Mouse (Mus musculus) kidney, adult 2 months (tissue): ENCODE measurements at regions not wholly inside any gene's neighbourhood (a gene's known extent, or its start where the extent isn't known, plus 50 kb on each side); places are given as distances from the start of the nearest gene placed in this dataset.

Source experiments
- DNase-seq: peaks from one replicate; pipeline ENCODE4 v3.0.0; 2021
- H3K27ac ChIP-seq: fragments of 200-500 bp; 2 replicates; pipeline ENCODE4 v1.5.1; 2012; ENCODE audit warnings: low read depth, low read length, control low read depth, inconsistent platforms; ENCODE audit not compliant: insufficient read depth
- H3K27me3 ChIP-seq: fragments of 200-500 bp; replicated peaks from 2 replicates; pipeline ENCODE4 v1.6.1; 2012; ENCODE audit warnings: mild to moderate bottlenecking, moderate library complexity, low read length, inconsistent platforms; ENCODE audit not compliant: control insufficient read depth, insufficient read depth
- H3K36me3 ChIP-seq: fragments of 200-500 bp; 2 replicates; pipeline ENCODE4 v1.6.1; 2012; ENCODE audit warnings: mild to moderate bottlenecking, moderate library complexity, low read length, inconsistent platforms; ENCODE audit not compliant: control insufficient read depth, insufficient read depth
- H3K4me1 ChIP-seq: fragments of 200-500 bp; 2 replicates; pipeline ENCODE4 v1.6.1; 2011; ENCODE audit warnings: low read length; ENCODE audit not compliant: control insufficient read depth, insufficient read depth
- H3K4me3 ChIP-seq: fragments of 200-500 bp; 2 replicates; pipeline ENCODE4 v1.5.1; 2011; ENCODE audit warnings: mild to moderate bottlenecking, low read depth, low read length, control low read depth; ENCODE audit not compliant: insufficient read depth
- CTCF ChIP-seq: fragments of 200-500 bp; conservative IDR thresholded peaks from 2 replicates; pipeline ENCODE4 v1.5.1; 2011; ENCODE audit warnings: low read depth, mild to moderate bottlenecking, control low read depth, low read length, moderate library complexity, mixed read lengths; ENCODE audit not compliant: insufficient read depth, insufficient read length
- POLR2A ChIP-seq: fragments of 200-500 bp; IDR thresholded peaks from one replicate; pipeline ENCODE4 v1.6.1; 2011; ENCODE audit warnings: low read depth, low read length, control low read depth
- WGBS: fragments of 180-500 bp; shearing (Covaris S2); methylation state at CpG from one replicate; pipeline ENCODE4 v1.1.7; 2018; 5-methylcytosine and 5-hydroxymethylcytosine counted together

DNA sequence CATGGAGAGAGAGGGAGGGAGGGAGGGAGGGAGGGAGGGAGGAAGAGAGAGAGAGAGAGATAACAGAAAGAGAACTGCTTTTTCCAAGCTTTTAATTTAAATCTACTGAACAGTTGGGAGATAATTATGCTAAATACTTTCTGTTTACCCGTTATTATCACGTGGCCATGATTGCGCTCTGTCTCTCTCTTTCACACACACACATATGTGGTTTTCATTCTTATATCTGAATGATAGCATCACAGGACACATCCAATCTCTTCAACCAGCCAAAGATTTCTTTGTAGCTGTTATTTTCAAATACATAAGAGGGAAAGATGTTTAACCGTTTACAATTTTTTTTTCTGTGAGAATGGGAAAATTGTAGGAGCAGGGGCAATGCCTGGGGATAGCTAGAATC, 627.1 kb downstream of the Pard3 start:
- Histone ChIP-seq H3K36me3 (no peaks in the 10 kb centered on the region), H3K4me3 (no peak overlapping the region), H3K27me3 (no peaks in the 10 kb centered on the region), H3K4me1 (no peaks in the 10 kb centered on the region), H3K27ac (no peak overlapping the region)
- TF ChIP-seq POLR2A: no peak
- TF ChIP-seq CTCF: no peak
- no peak for DNase-seq
- 88% methylated on average over 4 of the region's 4 CpGs for WGBS

DNA sequence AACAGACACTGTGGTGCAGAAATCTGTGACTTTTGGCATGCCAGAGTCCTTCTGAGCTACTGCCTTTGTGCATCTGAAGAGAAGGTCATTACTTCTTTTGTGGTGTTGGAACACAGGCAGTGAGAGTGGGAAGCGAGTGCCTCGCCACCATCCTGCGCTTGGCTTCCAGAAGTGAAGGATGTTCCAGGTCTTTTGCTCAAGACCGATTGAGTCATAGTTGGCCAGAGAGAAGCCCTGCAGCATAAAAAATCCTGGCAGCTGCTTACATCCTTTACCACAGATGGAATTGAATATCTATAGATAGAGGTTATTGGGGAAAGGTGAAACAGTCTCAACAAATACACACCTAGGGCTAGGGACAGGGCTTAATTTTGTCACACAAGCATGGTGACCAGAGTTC, 634.7 kb downstream of the Pard3 start:
- WGBS: 93% methylated on average over 4 of the region's 4 CpGs
- TF ChIP-seq POLR2A (no peak), CTCF (no peak)

DNA sequence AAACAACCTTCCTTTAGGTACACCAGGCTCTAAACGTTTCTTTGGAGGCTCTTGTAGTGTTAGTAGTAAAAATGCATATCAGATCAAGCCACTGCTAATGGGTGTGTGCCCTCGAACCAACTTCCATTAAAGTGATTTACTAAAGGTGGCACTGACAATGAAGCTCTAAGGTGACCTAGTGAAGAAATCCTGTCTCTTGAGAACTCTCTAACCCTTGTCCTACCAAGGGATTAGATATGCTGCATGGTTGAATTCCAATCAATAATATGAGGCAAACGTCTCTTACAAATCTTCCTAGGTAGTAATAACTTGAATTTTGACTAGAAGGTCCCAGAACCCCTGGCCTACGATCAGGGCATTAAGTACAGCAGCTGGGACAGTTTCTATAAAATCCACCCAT, 640.7 kb downstream of the Pard3 start:
- no peak overlapping the region for H3K4me3 ChIP-seq
- H3K27me3 ChIP-seq: no peaks in the 10 kb centered on the region
- H3K27ac ChIP-seq: no peak overlapping the region
- H3K4me1 ChIP-seq: no peaks in the 10 kb centered on the region
- no peak for TF ChIP-seq CTCF
- TF ChIP-seq POLR2A: no peak
- DNase-seq: no peak
- WGBS: 67% methylated on average over 4 of the region's 4 CpGs
- H3K36me3 ChIP-seq: no peaks in the 10 kb centered on the region

More for the DNA sequence above, 634.7 kb downstream of the Pard3 start:
- H3K4me3 ChIP-seq: no peak overlapping the region
- H3K36me3 ChIP-seq: no peaks in the 10 kb centered on the region
- H3K27me3 ChIP-seq: no peaks in the 10 kb centered on the region
- H3K4me1 ChIP-seq: no peaks in the 10 kb centered on the region
- H3K27ac ChIP-seq: no peak overlapping the region
- DNase-seq: no peak

DNA sequence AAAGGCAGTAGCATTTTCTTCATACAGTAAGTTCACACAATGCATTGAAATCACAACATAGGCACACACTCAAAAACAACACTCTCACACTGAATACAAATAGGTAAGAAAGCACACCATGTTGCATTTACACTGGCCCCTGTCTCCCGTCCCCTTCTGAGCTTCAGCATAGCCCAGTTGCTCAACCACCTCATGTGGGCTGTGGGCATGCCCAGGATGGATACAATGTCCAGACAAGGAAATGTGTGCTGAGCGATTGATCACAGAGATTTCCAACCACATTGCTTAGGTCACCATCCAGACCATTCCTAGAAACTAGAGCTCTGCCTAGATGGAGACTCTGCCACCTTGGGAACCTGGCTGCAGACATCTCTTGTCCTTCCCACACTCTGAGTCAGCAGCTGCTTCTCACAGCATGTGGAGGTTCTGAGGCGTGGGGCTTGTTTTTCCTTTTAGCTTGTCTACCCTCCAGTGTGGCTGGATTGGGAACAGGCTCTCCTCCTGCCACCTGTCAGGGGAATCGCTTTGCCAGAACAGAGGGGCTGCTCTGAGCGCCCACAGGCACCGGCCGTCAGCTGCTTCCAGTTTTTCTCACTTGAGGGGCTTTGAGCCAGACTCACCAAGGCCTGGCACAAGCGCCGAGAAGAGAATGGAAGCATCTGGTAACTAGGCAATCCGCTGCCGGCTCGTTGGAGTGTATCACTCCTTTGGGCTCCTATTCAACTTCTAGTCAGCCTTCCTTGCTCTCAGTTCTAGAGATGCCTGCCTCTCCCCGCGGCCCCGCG, 642.5 kb downstream of the Pard3 start:
- 71% methylated on average over 16 of the region's 16 CpGs for WGBS
- H3K36me3 ChIP-seq: no peaks in the 10 kb centered on the region
- no peaks in the 10 kb centered on the region for H3K4me1 ChIP-seq
- no peak overlapping the region for H3K4me3 ChIP-seq
- no peaks in the 10 kb centered on the region for H3K27me3 ChIP-seq
- no peak for TF ChIP-seq CTCF
- no peak for TF ChIP-seq POLR2A
- no peak for DNase-seq
- H3K27ac ChIP-seq: no peak overlapping the region

DNA sequence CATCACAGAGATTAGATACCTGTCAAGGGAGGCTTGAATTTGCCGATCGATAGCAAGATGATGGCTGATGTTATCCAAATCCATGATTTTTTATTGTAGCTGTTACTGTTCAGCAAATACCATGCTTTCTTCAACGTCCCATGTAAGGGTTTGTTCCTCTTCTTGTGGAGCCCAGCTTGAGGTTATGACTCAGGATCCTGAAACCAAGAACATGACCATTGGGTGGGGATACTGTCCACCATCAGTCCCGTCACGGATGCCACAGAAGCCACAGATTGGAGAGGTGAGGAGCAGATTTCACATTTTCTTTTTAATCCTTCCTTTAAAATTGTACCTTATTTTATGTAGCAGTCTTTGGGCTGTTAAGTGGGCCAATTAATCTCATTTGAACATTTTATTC, 645.7 kb downstream of the Pard3 start:
- H3K36me3 ChIP-seq: no peaks in the 10 kb centered on the region
- H3K27ac ChIP-seq: no peak overlapping the region
- no peak for DNase-seq
- TF ChIP-seq CTCF (no peak), POLR2A (no peak)
- H3K27me3 ChIP-seq: no peaks in the 10 kb centered on the region
- H3K4me1 ChIP-seq: no peaks in the 10 kb centered on the region
- 92% methylated on average over 5 of the region's 5 CpGs for WGBS
- H3K4me3 ChIP-seq: no peak overlapping the region

DNA sequence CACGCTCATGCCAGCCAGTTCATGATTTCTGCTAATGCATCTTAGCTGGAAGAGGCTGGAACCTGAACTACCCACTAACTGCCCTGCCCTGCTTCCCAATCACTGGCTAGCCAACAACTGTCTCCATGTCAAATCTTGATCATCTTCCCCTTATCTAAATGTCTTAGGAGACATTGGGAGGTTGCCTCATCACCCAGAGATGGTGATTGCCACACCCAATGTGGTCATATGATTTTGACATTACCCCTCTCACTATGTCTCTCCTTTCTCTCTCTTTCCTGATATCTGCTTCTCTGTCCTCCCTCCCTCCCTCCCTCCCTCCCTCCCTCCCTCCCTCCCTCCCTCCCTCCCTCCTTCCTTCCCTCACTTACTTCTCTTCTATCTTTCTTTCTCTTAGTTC, 643.3 kb upstream of the Nrp1 start:
- Histone ChIP-seq H3K4me3 (no peak overlapping the region), H3K27ac (no peak overlapping the region), H3K27me3 (no peaks in the 10 kb centered on the region), H3K36me3 (no peaks in the 10 kb centered on the region), H3K4me1 (no peaks in the 10 kb centered on the region)
- 90% methylated on average over 1 of the region's 1 CpGs for WGBS
- TF ChIP-seq POLR2A: no peak
- no peak for TF ChIP-seq CTCF
- DNase-seq: no peak

DNA sequence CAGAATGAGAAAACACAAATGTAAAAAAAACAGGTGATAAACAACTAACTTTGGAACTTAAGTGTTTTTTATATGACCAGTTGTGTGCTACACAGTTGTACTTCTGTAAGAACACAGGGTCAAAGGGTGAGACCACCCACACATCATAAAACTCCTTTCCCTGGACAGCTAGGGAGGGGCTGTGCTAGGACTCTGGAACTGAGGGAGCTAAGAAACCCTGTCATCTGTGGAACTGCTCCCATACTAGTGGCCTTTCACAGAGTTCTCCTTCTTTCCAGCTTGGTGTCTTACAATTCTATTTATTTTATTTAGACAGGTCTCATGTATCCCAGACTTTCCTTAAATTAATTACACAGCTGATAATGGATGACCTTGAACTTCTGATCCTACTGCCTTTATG, 640.4 kb upstream of the Nrp1 start:
- no peak overlapping the region for H3K27ac ChIP-seq
- H3K4me3 ChIP-seq: no peak overlapping the region
- no peaks in the 10 kb centered on the region for H3K36me3 ChIP-seq
- DNase-seq: no peak
- H3K4me1 ChIP-seq: no peaks in the 10 kb centered on the region
- no peak for TF ChIP-seq POLR2A
- TF ChIP-seq CTCF: no peak
- H3K27me3 ChIP-seq: no peaks in the 10 kb centered on the region

DNA sequence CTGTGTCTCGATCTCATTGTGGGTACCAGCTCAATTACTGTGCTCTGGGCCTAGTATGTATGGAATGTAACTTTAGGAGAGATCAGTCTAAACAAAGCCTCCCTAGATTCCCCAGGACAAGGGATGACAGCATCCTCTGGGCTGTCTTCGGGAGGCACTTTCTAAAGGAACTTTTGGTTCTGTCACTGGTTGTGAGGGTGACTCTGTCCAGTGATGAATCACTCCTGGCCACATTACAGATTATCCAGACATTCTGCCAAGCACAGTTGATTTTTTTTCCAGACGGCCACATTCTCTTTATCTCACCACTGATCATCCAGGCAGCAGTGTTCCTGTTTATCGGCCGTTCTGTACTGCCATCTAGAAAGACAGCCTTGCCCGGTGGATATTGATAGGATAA, 638.5 kb upstream of the Nrp1 start:
- Histone ChIP-seq H3K27ac (no peak overlapping the region), H3K4me1 (no peaks in the 10 kb centered on the region), H3K4me3 (no peak overlapping the region), H3K27me3 (no peaks in the 10 kb centered on the region), H3K36me3 (no peaks in the 10 kb centered on the region)
- no peak for DNase-seq
- TF ChIP-seq CTCF: no peak
- TF ChIP-seq POLR2A: no peak
- 30% methylated on average over 6 of the region's 6 CpGs for WGBS
